Mouse (Mus musculus) G1E (cell line): ENCODE results near the gene Hoxc9.

ENCODE experiments used
- CTCF ChIP-seq: IDR thresholded peaks from 2 replicates; pipeline ENCODE4 v1.5.1; 2012; ENCODE audit warnings: low read depth, low read length, inconsistent platforms, mixed read lengths
- GATA1 ChIP-seq: IDR thresholded peaks from 2 replicates; pipeline ENCODE4 v1.6.1; 2012; ENCODE audit warnings: borderline replicate concordance, low read length, inconsistent platforms, mixed read lengths
- POLR2AphosphoS5 ChIP-seq: IDR thresholded peaks from 2 replicates; pipeline ENCODE4 v1.6.1; 2012; ENCODE audit warnings: low read depth, low read length, inconsistent platforms; ENCODE audit not compliant: insufficient replicate concordance
- TAL1 ChIP-seq: conservative IDR thresholded peaks from 2 replicates; pipeline ENCODE4 v1.6.1; 2012; ENCODE audit warnings: low read depth, low read length, inconsistent platforms, mixed read lengths

DNA sequence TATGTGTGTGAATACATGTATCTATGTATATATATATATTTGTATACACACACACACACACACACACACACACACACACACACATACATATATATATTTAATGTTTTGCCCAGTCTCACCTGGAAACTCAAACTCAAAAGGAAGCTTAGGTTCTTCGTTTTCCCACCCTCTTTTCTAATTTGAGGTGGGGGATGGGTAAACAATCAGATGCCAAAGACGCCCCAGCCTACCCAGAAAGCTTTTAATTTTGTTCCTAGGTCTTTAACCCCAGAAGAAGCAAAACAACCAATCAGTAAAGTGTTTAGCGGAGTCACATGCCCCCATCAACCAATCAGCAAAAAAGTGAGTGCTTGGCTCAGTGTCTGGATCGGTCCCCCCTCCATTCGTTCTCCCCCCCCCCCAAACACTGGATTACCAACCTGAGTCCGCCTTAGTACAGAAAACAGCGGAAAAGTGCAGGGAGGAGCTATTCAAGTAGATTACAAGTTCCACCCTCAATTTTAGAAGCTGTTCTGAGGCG, 44.7 kb downstream of the Hoxc9 start:
- TF ChIP-seq CTCF (no peak), GATA1 (no peak), TAL1 (no peak), POLR2AphosphoS5 (no peak)
